Mouse (Mus musculus) hindbrain, embryonic 12.5 days (tissue): ENCODE results near the gene Tex101. TPM values are rescaled to one million over a fixed set of nuclear protein-coding genes. Genes with fewer than 3 reads are reported as not detected.
"Not testable (repeated sequence)": the region's sequence is repeated elsewhere in the genome, so short reads cannot be mapped to it uniquely, and the experiment has no call there.

Experiments used
- ATAC-seq: fragments of 200-750 bp; cut with Nextera tagmentation; 2 replicates; pipeline ENCODE4 v1.8.0; 2017; ENCODE audit warnings: moderate TSS enrichment; ENCODE audit not compliant: low FRiP score
- H3K27ac ChIP-seq: fragments of 300-500 bp; sonication (generic); 2 replicates; pipeline ENCODE4 v1.5.1; 2016; ENCODE audit warnings: mild to moderate bottlenecking
- H3K27me3 ChIP-seq: fragments of 300-500 bp; sonication (generic); 2 replicates; pipeline ENCODE4 v1.6.1; 2016; ENCODE audit warnings: mild to moderate bottlenecking
- H3K36me3 ChIP-seq: fragments of 300-500 bp; sonication (generic); 2 replicates; pipeline ENCODE4 v1.6.1; 2016; ENCODE audit warnings: mild to moderate bottlenecking
- H3K4me1 ChIP-seq: fragments of 300-500 bp; sonication (generic); 2 replicates; pipeline ENCODE4 v1.6.1; 2016
- H3K4me2 ChIP-seq: fragments of 300-500 bp; sonication (generic); replicated peaks from 2 replicates; pipeline ENCODE4 v1.6.1; 2016; ENCODE audit warnings: mild to moderate bottlenecking
- H3K4me3 ChIP-seq: fragments of 300-500 bp; sonication (generic); 2 replicates; pipeline ENCODE4 v1.5.1; 2016; ENCODE audit warnings: mild to moderate bottlenecking
- H3K9ac ChIP-seq: fragments of 300-500 bp; sonication (generic); 2 replicates; pipeline ENCODE4 v1.6.1; 2016; ENCODE audit warnings: mild to moderate bottlenecking, moderate library complexity
- H3K9me3 ChIP-seq: fragments of 300-500 bp; sonication (generic); replicated peaks from 2 replicates; pipeline ENCODE4 v1.6.1; 2016; ENCODE audit warnings: mild to moderate bottlenecking
- WGBS: fragments of 180-500 bp; shearing (Covaris S2); methylation state at CpG from one replicate; pipeline ENCODE4 v1.1.7; 2016; 5-methylcytosine and 5-hydroxymethylcytosine counted together
- polyA plus RNA-seq: library from polyadenylated mRNA; unstranded; fragments of >200 nt; fragmentation: Nextera tagmentation; extraction: Ambion mirVana; gene quantifications from 2 replicates; pipeline ENCODE4 v1.2.1, GENCODE M21; 2016

The Tex101 gene
- polyA plus RNA-seq, 1 experiment from 2014 or later = not detected

- Histone ChIP-seq H3K9me3 (no peaks in the 10 kb centered on the region; the same call in 1 of the 2 replicates), H3K27ac (no peak overlapping the region), H3K9ac (peak overlapping the region; percentile 49; the same call in 1 of the 2 replicates), H3K27me3 (peaks cover 18% of the 10 kb centered on the region), H3K4me2 (peak overlapping the region; percentile 54), H3K4me3 (peak overlapping the region; percentile 26), H3K4me1 (peaks cover 6% of the 10 kb centered on the region; the same call in 1 of the 2 replicates), H3K36me3 (no peaks in the 10 kb centered on the region)
- WGBS = 9% methylated on average over 33 of the region's 33 CpGs
- peak; percentile 87 for ATAC-seq
These were observed 47.5 kb downstream of the Tex101 start for GRCm38 (mm10) chr7:24628685-24629610.

GRCm38 (mm10) chr7:24622967-24623366 is 53.5 kb downstream of the Tex101 start:
- Histone ChIP-seq H3K4me2 (no peak overlapping the region), H3K9ac (no peak overlapping the region), H3K36me3 (no peaks in the 10 kb centered on the region), H3K9me3 (no peaks in the 10 kb centered on the region), H3K4me1 (no peaks in the 10 kb centered on the region), H3K27ac (no peak overlapping the region), H3K27me3 (peaks cover 27% of the 10 kb centered on the region), H3K4me3 (no peak overlapping the region)
- WGBS = 84% methylated on average over 6 of the region's 6 CpGs
- ATAC-seq = no peak

- no peaks in the 10 kb centered on the region for H3K36me3 ChIP-seq
- no peak for ATAC-seq
- H3K4me1 ChIP-seq = no peaks in the 10 kb centered on the region
- no peaks in the 10 kb centered on the region for H3K9me3 ChIP-seq
- H3K27ac ChIP-seq = no peak overlapping the region
- H3K27me3 ChIP-seq = peaks cover 18% of the 10 kb centered on the region
- no peak overlapping the region for H3K9ac ChIP-seq
- WGBS = 86% methylated on average over 3 of the region's 3 CpGs
- no peak overlapping the region for H3K4me3 ChIP-seq
- no peak overlapping the region for H3K4me2 ChIP-seq
These were observed 55.3 kb downstream of the Tex101 start for GRCm38 (mm10) chr7:24621193-24621592.

GRCm38 (mm10) chr7:24619671-24620397 is 56.6 kb downstream of the Tex101 start:
- no peak overlapping the region for H3K27ac ChIP-seq
- peaks cover 14% of the 10 kb centered on the region; the same call in 1 of the 2 replicates for H3K27me3 ChIP-seq
- ATAC-seq = no peak
- 51% methylated on average over 13 of the region's 13 CpGs for WGBS
- H3K9me3 ChIP-seq = no peaks in the 10 kb centered on the region
- H3K4me1 ChIP-seq = no peaks in the 10 kb centered on the region
- H3K36me3 ChIP-seq = no peaks in the 10 kb centered on the region
- no peak overlapping the region for H3K4me3 ChIP-seq
- no peak overlapping the region for H3K4me2 ChIP-seq
- H3K9ac ChIP-seq = no peak overlapping the region

- peaks cover 15% of the 10 kb centered on the region for H3K27me3 ChIP-seq
- ATAC-seq, H3K36me3 ChIP-seq, H3K9ac ChIP-seq, H3K27ac ChIP-seq, H3K4me3 ChIP-seq, H3K4me1 ChIP-seq, H3K9me3 ChIP-seq, H3K4me2 ChIP-seq: not testable (repeated sequence)
- WGBS = 89% methylated on average over 8 of the region's 8 CpGs
These were observed 58.1 kb downstream of the Tex101 start for GRCm38 (mm10) chr7:24618374-24618773.

Other genes with a start within 250 kb of the Tex101 start
- gene Irgc1, start 224.4 kb downstream of the Tex101 start, polyA plus RNA-seq = not detected in 2 replicates
- gene Plaur, start 214.2 kb downstream of the Tex101 start, polyA plus RNA-seq = 0.59 and 0.95 TPM in 2 replicates
- gene Cadm4, start 194.7 kb downstream of the Tex101 start, polyA plus RNA-seq = 41.3 and 42.3 TPM in 2 replicates
- 155 and 160 TPM in 2 replicates for gene Zfp428, start 169.7 kb downstream of the Tex101 start, polyA plus RNA-seq
- gene AC161166.1, start 164.2 kb downstream of the Tex101 start, polyA plus RNA-seq = 1.9 TPM in 2 replicates
- 29.0 and 34.1 TPM in 2 replicates for gene Irgq, start 146.0 kb downstream of the Tex101 start, polyA plus RNA-seq
- not detected in 2 replicates for gene Pinlyp, start 130.6 kb downstream of the Tex101 start, polyA plus RNA-seq
- gene Xrcc1, start 130.4 kb downstream of the Tex101 start, polyA plus RNA-seq = 75.9 and 87.9 TPM in 2 replicates
- 14.2 and 15.4 TPM in 2 replicates for gene Ethe1, start 89.1 kb downstream of the Tex101 start, polyA plus RNA-seq
- 5.1 and 5.5 TPM in 2 replicates for gene Zfp575, start 89.0 kb downstream of the Tex101 start, polyA plus RNA-seq
- 0.09 TPM in 1 of 2 replicates, not detected in the other for gene Phldb3, start 65.9 kb downstream of the Tex101 start, polyA plus RNA-seq
- gene Lypd3, start 40.1 kb downstream of the Tex101 start, polyA plus RNA-seq = 1.3 and 1.5 TPM in 2 replicates
- gene BC049730, start 32.6 kb upstream of the Tex101 start, polyA plus RNA-seq = not detected in 2 replicates
- not detected in 2 replicates for gene Gm4763, start 50.2 kb upstream of the Tex101 start, polyA plus RNA-seq
- 0.23 and 0.39 TPM in 2 replicates for gene Cd177, start 83.6 kb upstream of the Tex101 start, polyA plus RNA-seq
- not detected in 2 replicates for gene Ceacam10, start 100.5 kb upstream of the Tex101 start, polyA plus RNA-seq
- gene Gm9844, start 185.5 kb upstream of the Tex101 start, polyA plus RNA-seq = 28.6 and 37.8 TPM in 2 replicates
- gene Lypd4, start 193.3 kb upstream of the Tex101 start, polyA plus RNA-seq = not detected in 2 replicates
- 0.27 TPM in 1 of 2 replicates, not detected in the other for gene Dmrtc2, start 193.4 kb upstream of the Tex101 start, polyA plus RNA-seq
- 1,212 and 1,459 TPM in 2 replicates for gene Rps19, start 207.7 kb upstream of the Tex101 start, polyA plus RNA-seq
- gene Cd79a, start 220.7 kb upstream of the Tex101 start, polyA plus RNA-seq = 0.23 and 0.36 TPM in 2 replicates
- gene Arhgef1, start 226.2 kb upstream of the Tex101 start, polyA plus RNA-seq = 91.2 and 91.8 TPM in 2 replicates